Mouse (Mus musculus) lung, adult 2 months (tissue): ENCODE data around the gene 1810010H24Rik.

Experiments
- CTCF ChIP-seq: fragments of 200-500 bp; IDR thresholded peaks from 2 replicates; pipeline ENCODE4 v1.5.1; 2011; ENCODE audit warnings: mild to moderate bottlenecking, low read length, control low read depth; ENCODE audit not compliant: insufficient read depth
- POLR2A ChIP-seq: fragments of 200-500 bp; IDR thresholded peaks from 2 replicates; pipeline ENCODE4 v1.6.1; 2011; ENCODE audit warnings: low read depth, mild to moderate bottlenecking, control low read depth, low read length, borderline replicate concordance; ENCODE audit errors: extremely low read depth

DNA sequence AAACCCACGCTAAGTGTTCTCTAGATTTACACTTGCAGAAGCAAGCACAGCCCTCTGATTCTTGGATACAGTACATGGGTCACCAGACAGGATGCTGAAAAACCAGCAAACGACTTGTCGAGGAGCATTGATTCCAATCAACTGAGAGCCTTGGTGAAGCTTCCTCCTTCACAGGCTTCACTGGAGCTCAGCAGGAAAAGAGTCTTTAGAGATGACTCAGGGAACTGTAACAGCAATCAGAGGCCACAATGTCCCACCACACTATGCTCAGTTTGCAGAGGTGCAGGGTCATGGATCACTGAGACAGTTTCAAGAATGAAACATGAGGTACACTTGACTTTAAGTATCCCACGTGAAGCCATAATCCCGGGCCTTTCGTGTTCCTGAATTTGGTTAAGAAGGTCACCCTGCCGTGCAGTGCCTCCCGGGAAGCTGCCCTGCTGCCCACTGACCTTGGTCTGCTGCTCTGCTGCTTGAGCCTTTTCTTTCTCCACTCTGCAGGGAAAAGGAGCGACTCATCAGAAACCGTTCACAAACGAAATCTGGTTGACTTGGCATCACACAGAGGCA is 39.8 kb downstream of the 1810010H24Rik start:
- no peak for TF ChIP-seq CTCF
- no peak for TF ChIP-seq POLR2A
